Mouse (Mus musculus): Measurements from ENCODE around the gene Limk1. TPM values are rescaled to one million over a fixed set of nuclear protein-coding genes. Genes with fewer than 3 reads are reported as not detected.

Gene Limk1
- total RNA-seq (2021): 1 to 10 TPM; 2.0 to 2.2 TPM
- long read RNA-seq, experiment 1, partial matches to known transcripts: 0 of 1 reads
- long read RNA-seq, experiment 1, other reads (novel, unspliced or antisense): 1 of 1 reads
- long read RNA-seq, experiment 2: 0 reads

DNA sequence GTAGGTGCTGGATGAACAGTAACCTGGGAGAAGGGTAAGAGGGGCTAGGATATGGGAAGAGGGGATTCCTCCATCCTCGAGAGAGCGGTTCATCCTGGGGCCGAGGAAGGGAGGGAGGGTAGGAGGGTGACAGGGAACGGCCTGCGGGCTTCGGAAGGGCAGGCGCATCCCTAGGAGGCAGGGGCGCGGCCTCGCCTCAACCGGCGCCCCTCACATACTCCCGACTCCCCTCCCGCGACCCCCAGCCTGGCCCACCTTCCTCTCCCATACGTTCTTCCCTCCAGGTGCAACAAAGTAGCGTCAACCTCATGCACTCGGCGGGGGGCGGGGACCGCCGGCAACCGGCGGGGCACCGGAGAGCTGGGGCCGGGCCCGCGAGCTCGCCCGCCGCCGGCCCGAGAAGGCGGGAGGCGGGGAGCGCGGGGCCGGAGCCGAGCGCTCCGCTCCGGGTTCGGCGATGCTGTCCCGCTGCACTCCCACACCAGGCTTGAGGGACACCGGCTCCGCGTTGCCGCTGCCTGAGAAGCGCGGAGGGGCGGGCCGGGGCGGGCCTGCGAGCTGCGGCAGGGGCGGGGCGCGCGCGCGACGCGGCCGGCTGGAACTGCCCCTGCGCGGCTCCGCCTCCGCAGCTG is at the start of gene Limk1:
Gene Limk1, minus strand, starts transcription at position 513 of the 632 bp plus-strand sequence.
- intact Hi-C loops (cut with DNase I): loop anchor here (5.0 kb wide), 1 partner anchor 46 kb away; no protein-coding TSS in a partner anchor
- peak in 1 of 2 experiments; percentile 14 for DNase-seq

DNA sequence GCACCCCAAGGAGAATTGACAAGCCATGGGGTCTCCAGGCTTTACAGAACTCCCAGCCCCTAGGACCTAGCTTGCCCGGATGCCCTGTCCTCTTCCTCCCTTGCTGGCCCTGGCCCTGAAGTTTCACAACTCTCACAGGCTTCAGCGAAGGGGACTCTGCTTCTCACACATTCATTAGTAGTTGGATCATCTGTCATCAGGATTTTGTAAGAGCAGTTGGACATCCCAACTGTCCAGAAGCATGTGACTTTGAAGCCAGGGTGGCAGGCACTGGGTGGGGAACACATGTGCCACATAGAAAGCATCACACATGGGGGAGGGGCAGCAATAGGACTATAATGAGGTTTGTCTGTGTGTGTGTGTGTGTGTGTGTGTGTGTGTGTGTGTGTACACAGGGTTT is 46.5 kb upstream of the Limk1 start:
- intact Hi-C loops (cut with DNase I): no loop called here
- no peak for DNase-seq

- intact Hi-C loops (cut with DNase I): no loop called here
- no peak for DNase-seq
Observed at GRCm38 (mm10) chr5:134734072-134734471, 45.7 kb upstream of the Limk1 start.

GRCm38 (mm10) chr5:134733241-134733640 is 44.8 kb upstream of the Limk1 start:
- intact Hi-C loops (cut with DNase I): no loop called here
- DNase-seq: no peak

- DNase-seq: no peak
Observed at GRCm38 (mm10) chr5:134729124-134729523, 40.7 kb upstream of the Limk1 start.

DNA sequence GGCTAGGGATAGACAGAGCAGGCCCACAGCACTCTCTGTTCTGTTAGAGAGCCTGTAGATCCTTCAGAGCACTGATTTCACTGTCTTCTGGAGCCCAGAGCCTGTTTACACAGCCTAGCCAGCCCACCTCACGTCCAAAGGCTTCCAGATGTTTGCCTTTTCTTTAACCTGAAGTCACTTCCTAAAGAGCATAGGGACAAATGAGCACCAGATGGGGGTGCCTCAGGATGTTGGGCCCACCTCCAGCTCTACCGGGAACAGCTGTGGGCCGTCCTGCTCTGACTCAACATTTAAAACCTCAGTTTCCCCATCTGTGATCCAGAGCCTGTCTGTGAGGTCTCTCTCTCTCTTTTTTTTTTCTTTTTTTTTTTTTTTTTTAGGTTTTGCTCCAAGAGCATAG is 40.1 kb upstream of the Limk1 start:
- no peak for DNase-seq
- intact Hi-C loops (cut with DNase I): no loop called here

More at GRCm38 (mm10) chr5:134729124-134729523, 40.7 kb upstream of the Limk1 start:
- intact Hi-C loops (cut with DNase I): no loop called here

DNA sequence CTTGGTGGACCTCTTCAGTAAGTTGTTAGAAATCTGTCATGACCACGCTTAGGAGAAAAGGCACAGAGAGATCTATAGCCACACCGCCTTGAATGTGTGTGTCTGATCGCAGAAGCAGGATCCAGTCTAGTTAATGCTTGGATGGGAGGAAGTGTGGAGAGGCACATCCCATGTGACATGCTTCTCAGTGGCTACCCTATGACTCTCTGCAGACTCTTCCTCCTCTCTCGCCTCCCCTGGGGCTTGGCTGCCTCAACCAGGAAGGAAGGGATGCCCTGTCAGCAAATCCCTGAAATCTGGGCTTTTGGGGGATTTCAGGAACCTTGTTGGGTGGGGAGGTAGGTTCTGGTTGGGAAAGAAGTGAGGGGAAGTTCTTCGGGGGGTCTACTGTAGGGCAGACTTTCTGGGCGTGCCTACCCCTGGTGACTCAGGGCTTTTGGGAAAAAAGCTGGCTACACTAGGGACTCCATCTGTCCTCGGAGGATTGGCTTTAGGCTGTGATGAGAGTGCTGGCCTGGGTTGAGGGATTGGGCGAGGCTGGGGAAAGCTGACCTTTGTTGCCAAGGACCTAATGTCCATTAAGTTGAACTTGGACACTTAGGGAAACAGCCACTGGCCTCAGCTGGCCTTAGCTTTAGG is 38.7 kb upstream of the Limk1 start:
- intact Hi-C loops (cut with DNase I): no loop called here

GRCm38 (mm10) chr5:134725299-134725698 is 36.9 kb upstream of the Limk1 start:
- no peak for DNase-seq
- intact Hi-C loops (cut with DNase I): no loop called here

More for the DNA sequence above, 38.7 kb upstream of the Limk1 start:
- no peak for DNase-seq

DNA sequence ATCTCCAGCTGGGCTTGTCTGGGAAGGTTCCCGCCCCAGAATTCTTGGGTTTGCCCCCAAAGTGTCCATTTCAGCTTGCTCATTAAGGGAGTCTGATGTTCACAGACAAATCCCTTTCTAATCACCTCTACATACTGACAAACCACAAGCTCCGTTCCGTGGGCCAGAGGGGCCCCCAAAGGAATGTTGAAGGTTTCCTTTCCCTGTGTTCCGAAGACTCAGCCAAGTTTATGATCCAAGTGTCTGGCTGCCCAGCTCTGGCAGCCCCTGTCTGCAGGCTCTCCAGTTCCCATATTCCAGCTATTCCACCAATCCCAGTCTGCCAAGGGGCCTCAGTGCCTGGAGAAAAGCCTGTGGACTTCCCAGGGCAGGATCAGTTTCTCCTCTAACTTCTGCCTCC is 31.7 kb upstream of the Limk1 start:
- intact Hi-C loops (cut with DNase I): no loop called here
- DNase-seq: no peak

- intact Hi-C loops (cut with DNase I): no loop called here
- DNase-seq: no peak
Observed at GRCm38 (mm10) chr5:134711076-134711475, 22.7 kb upstream of the Limk1 start.

DNA sequence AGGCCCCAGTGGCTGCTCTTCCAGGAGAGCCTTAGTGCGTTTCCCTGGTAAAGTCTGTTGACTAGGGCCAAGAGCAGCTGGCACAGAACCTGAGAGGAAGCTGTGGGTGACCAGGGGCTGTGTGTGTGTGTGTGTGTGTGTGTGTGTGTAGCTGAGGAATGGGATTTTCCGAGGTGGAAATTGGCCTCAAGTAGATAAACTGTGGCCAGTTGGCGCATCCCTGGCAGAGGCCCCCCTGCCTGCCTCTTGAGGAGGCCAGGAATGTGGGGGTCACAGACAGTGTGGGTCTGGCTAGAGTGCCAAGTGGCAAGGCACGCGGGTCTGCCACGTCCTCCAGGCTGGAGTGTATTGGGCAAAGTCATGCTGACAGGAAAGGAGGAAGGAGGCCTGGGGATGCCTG is 20.9 kb upstream of the Limk1 start:
- intact Hi-C loops (cut with DNase I): no loop called here
- no peak for DNase-seq

DNA sequence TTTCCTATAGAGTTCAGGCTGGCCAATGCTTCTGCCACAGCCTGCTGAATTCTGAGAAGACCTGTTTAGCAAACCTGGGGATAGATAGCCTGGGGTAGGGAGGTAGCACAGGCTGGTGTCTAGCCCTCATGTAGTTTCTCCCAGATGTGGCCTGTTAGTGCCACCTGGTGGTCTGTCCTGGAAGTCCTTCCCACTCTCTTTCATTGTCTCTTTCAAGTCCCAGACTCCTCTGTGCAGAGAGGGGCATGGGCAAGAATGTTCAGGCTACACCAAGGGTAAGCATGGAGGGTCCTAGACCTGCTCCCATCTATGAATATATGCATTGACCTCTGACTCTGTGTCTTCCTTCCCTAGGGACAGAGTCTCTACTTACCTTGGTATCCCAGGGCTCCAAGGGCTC is 15.8 kb upstream of the Limk1 start:
- peak; percentile 63 to 65 for DNase-seq
- intact Hi-C loops (cut with DNase I): loop anchor here (1.0 kb wide), 1 partner anchor 211 kb away; no protein-coding TSS in a partner anchor

- DNase-seq: no peak
- intact Hi-C loops (cut with DNase I): no loop called here
Observed at GRCm38 (mm10) chr5:134695539-134695938, 7.1 kb upstream of the Limk1 start.

DNA sequence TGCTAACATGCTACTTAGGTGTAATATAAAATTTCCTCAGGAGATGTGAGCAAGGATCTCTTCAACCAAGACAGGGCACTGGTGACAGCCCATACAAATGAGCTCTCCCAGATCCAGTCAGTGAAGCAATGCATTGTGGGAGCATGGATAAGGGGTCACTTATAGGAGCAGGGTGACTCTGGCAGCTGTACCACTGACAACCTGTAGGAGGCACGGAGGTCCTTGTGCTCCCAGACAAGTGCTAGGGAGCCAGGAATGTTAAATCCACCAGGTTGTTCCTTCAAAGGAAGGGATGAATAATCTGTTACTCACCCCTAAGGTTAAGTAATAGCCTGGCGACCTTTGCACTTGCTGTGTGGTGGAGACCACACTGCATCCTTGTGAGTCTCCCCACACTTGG is 6.7 kb upstream of the Limk1 start:
- intact Hi-C loops (cut with DNase I): no loop called here
- DNase-seq: no peak

- no peak for DNase-seq
- intact Hi-C loops (cut with DNase I): no loop called here
Observed at GRCm38 (mm10) chr5:134692704-134693103, 4.3 kb upstream of the Limk1 start.

DNA sequence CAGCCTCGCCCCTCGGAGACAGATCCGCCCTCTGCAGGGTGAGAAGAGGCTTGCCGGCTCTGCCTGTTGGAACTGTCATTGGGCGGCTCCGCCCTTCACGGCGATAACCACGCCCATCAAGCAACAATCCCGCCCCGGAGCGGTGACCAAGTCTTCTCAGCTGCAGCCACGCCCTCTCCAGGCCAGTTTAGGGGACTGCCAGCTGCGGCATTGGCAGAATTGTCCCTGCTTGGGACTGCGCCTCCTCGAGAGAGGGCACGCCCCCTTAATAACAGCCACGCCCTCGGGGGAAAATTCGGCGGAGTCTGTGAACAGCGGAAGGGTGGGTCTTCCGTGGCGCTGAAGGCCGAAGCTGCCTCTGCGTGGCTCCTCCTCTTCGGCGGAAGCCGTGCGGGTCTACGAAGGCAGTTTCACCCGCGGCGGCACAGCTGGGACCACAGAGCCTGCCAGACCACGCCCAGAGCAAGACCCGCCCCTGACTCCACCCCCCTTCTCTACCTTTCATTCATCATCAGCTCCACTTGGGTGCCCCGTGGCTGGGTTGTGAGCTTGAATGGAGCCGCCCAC is 403 bp upstream of the Limk1 start:
- intact Hi-C loops (cut with DNase I): loop anchor here (5.0 kb wide), 1 partner anchor 46 kb away; no protein-coding TSS in a partner anchor
- peak; percentile 99 for DNase-seq

DNA sequence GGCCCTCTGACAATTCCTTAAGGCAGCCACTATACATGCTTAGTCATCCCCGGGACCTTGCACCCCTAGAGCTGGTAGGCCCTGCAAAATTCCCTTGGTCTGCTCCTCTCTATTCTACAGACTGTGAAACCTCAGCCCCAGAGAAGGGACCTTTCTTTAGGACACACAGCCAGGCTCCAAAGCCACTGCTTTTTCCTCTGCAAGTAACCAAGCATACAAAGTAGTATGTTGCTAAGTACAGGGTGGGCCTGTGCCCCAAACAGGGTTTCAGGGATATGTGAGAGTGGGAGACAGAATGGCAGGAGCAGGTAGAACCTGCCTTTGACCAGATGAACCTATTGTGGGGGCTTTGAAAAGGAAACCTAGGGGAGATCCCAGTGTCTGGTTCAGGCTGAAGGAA is 1.2 kb downstream of the Limk1 start:
- intact Hi-C loops (cut with DNase I): loop anchor here (5.0 kb wide), 1 partner anchor 45 kb away; no protein-coding TSS in a partner anchor
- no peak for DNase-seq

GRCm38 (mm10) chr5:134686541-134686940 is 1.9 kb downstream of the Limk1 start:
- no peak for DNase-seq
- intact Hi-C loops (cut with DNase I): loop anchor here (5.0 kb wide), 1 partner anchor 44 kb away; no protein-coding TSS in a partner anchor

GRCm38 (mm10) chr5:134684398-134684797 is 4.0 kb downstream of the Limk1 start:
- intact Hi-C loops (cut with DNase I): no loop called here
- DNase-seq: no peak

DNA sequence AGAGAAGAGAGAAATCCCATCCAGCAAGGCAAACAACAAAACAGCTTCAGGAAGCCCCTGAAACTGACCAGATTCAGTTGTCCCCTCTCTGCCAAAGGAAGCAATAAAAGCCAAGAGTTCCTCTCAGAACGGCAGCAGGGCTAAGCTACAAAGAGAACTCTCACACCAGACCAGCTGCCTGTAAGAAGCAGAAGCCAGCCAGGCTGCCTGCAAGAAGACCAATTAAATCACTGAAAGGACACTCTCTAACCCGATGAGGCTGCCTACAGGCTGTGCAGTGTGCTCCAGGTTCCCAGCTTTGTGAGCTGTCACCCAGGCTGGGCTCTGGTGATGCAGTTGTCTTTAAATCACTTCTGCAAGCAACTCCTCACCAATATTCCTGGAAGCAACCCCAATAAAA is 4.6 kb downstream of the Limk1 start:
- intact Hi-C loops (cut with DNase I): no loop called here
- no peak for DNase-seq

GRCm38 (mm10) chr5:134680238-134680637 is 8.2 kb downstream of the Limk1 start:
- no peak for DNase-seq
- intact Hi-C loops (cut with DNase I): no loop called here
